Mouse (Mus musculus) heart, postnatal 25 days (tissue): Measurements from ENCODE around the gene Cxcl1. TPM values are rescaled to one million over a fixed set of nuclear protein-coding genes. Genes with fewer than 3 reads are reported as not detected.

Source experiments
- total RNA-seq, 2 experiments: library from RNA; stranded (reverse); gene quantifications; 2 replicates each; pipeline ENCODE4 v1.2.3; 2021

The Cxcl1 gene
- total RNA-seq, 2 experiments from 2014 or later, result 0.55 to 0.64 TPM

Other genes with a start within 250 kb of the Cxcl1 start
- gene Cxcl5, start 131.9 kb upstream of the Cxcl1 start, total RNA-seq, result under 1 TPM; 0.17 to 0.18 TPM
- gene Ppbp, start 122.7 kb upstream of the Cxcl1 start, total RNA-seq, result 10 to 100 TPM in 1 of 2 experiments, 1 to 10 TPM in 1; 5.2 to 12.8 TPM
- gene Pf4, start 118.8 kb upstream of the Cxcl1 start, total RNA-seq, result 10 to 100 TPM; 33.7 to 39.4 TPM
- gene Cxcl3, start 105.1 kb upstream of the Cxcl1 start, total RNA-seq, result not detected
- not detected for gene Cxcl15, start 96.7 kb upstream of the Cxcl1 start, total RNA-seq
- not detected for gene Cxcl2, start 12.6 kb downstream of the Cxcl1 start, total RNA-seq
- 10 to 100 TPM; 10.3 to 12.6 TPM for gene Mthfd2l, start 39.9 kb downstream of the Cxcl1 start, total RNA-seq
- under 1 TPM; 0.36 to 0.44 TPM for gene Epgn, start 136.2 kb downstream of the Cxcl1 start, total RNA-seq
- gene Ereg, start 183.4 kb downstream of the Cxcl1 start, total RNA-seq, result under 1 TPM in 1 of 2 experiments, not detected in 1; 0.06 TPM
- not detected for gene Areg, start 248.4 kb downstream of the Cxcl1 start, total RNA-seq